Mouse (Mus musculus): ENCODE measurements at regions not wholly inside any gene's neighbourhood (a gene's known extent, or its start where the extent isn't known, plus 50 kb on each side); places are given as distances from the start of the nearest gene placed in this dataset.

DNA sequence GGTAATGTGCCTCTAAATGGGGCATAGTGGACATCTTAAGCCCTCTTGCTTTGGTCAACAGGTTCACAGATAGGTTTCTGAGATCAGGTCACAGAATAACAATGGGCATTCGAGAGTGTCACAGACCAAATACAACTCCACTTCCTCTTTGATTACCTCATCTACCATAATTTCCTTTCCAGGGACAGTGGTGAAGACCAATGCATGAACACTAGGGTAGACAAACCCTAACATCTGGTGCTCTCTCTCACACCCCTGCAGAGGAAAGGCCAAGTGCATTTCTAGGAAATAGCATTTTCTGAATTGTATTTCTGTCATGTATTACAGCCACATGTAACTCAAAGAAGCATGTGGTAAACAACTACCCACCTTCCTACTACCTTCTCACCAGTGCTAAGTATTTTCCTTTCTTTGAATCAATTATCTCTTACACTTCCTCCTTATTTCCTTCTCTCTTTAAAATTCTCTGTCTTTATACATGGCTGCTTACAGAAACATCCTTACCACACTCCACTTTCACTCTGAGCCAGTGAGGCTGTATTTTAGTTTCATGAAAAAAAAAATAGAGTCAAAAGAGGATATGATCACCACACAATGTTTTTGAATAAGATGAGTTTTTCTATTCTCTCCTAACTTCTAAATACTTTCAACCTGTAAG, 1021.0 kb downstream of the Gsdmc2 start:
- TF ChIP-seq EP300 (IDR thresholded peaks at IDR 0.05; ENCODE audit: insufficient read depth, low read depth, low read length), result no peak
- no peak for TF ChIP-seq CTCF (IDR thresholded peaks at IDR 0.05)
- no peak for TF ChIP-seq POLR2A (IDR thresholded peaks at IDR 0.05; ENCODE audit: insufficient read depth, low read depth, low read length)

All from heart, adult 2 months (tissue).